ENCODE assay signal across 8 mouse cellular contexts in the genomic region with DNA sequence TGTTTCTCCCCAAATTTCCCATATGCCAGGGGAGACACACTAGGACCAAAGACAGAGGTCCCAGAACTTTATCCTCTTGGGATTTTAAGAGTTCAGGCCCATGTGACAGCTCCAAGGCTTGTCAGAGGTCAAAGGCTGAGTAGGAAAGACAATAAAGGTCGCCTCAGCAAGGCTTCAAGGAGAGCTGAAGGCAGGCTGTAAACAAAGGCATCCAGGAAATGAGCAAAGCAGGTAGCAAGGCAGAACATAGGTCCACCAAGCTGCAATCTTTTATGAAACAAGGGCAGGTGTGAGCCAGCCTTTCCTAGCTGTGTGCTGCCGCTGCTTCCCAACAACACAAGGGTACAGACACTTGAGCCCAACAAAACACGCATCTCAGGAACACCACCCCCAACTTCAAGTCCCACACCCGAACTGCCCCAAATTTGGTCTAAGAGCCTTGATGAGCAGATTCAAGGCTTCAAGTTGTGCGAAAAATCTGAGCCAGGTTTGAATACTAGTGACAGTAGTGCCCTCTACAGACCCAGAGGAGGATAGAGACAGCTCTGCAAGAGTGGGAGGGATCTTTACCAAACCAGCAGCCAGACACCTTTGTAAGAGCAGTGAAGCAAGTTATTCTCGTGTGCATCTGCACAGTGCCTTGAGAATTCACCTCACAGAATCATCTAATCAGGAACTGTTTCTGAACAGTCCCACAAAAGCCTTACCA. TPM values are rescaled to one million over a fixed set of nuclear protein-coding genes. Genes with fewer than 3 reads are reported as not detected.
DNase-seq lines count a peak whose midpoint lies in the region; ATAC-seq and TF ChIP-seq lines count a peak whose summit lies in the region.

No protein-coding gene starts in this region.

- POLR2A ChIA-PET in Patski (lab: Charles Lee) = no interaction called here

- no peak overlapping the region for H3K4me3 ChIP-seq in intestine, embryonic 16.5 days (ENCODE audit: low read length)
- H3K4me3 ChIP-seq in intestine, embryonic 15.5 days (replicated peaks) = no peak overlapping the region
- no peak overlapping the region for H3K4me3 ChIP-seq in forebrain, embryonic 10.5 days

- H3K4me1 ChIP-seq in intestine, embryonic 16.5 days (ENCODE audit: control insufficient read depth, insufficient read depth, low read length) = peaks cover 3% of the 10 kb centered on the region; the same call in 1 of the 2 replicates
- 0 out of 2 replicates have a peak, but pooled peaks cover 3% of the 10 kb centered on the region for H3K4me1 ChIP-seq in intestine, embryonic 15.5 days (replicated peaks)
- H3K4me1 ChIP-seq in forebrain, embryonic 10.5 days = peaks cover 20% of the 10 kb centered on the region

- in situ Hi-C loops in Patski (cut with MboI; ENCODE audit: low pct_unique_long_range_greater_than_20kb) = loop anchor here (5.0 kb wide), 1 partner anchor 165 kb away; no protein-coding TSS in a partner anchor

- DNase-seq in A20 (ENCODE audit: low read depth, low spot score) = peak; percentile 45
- DNase-seq in Patski (ENCODE audit: low read depth, low spot score) = peak; percentile 25
- no peak for DNase-seq in forebrain, embryonic 10.5 days (ENCODE audit: extremely low spot score, low spot score)
- DNase-seq in gastrocnemius, postnatal 25 days = no peak
- no peak for DNase-seq in gastrocnemius, adult 18-20 months (ENCODE audit: low spot score)

- CTCF ChIA-PET in Patski (lab: Charles Lee) = interaction anchor here (0.8 to 3.8 kb wide), 11 partner anchors 8 to 163 kb away, joined by 3 to 16 read pairs (median 4); no protein-coding TSS in a partner anchor

- peak overlapping the region; percentile 18; the same call in 1 of the 2 replicates for H3K27ac ChIP-seq in intestine, embryonic 16.5 days (ENCODE audit: low read length)
- no peak overlapping the region for H3K27ac ChIP-seq in intestine, embryonic 15.5 days
- peak overlapping the region; percentile 48; the same call in 1 of the 2 replicates for H3K27ac ChIP-seq in forebrain, embryonic 10.5 days

- TF ChIP-seq CTCF in Patski (IDR thresholded peaks at IDR 0.05) = peak; percentile 60

- 61% methylated on average over 6 of the region's 6 CpGs for WGBS in intestine, embryonic 16.5 days
- 65% methylated on average over 6 of the region's 6 CpGs for WGBS in intestine, embryonic 15.5 days
- 69% methylated on average over 6 of the region's 6 CpGs for WGBS in forebrain, embryonic 10.5 days

- no peak overlapping the region for H3K4me2 ChIP-seq in intestine, embryonic 16.5 days (ENCODE audit: low read depth, low read length)
- H3K4me2 ChIP-seq in intestine, embryonic 15.5 days (replicated peaks) = no peak overlapping the region

- peak; percentile 45 for ATAC-seq in intestine, embryonic 16.5 days
- no peak for ATAC-seq in intestine, embryonic 15.5 days
- peak; percentile 11 for ATAC-seq in Patski
- ATAC-seq in megakaryocyte progenitor cell, adult 5-6 weeks (replicated peaks; ENCODE audit: poor library complexity) = peak; percentile 54; the same call in 1 of the 2 replicates

- H3K27me3 ChIP-seq in intestine, embryonic 16.5 days (replicated peaks; ENCODE audit: control insufficient read depth, insufficient read depth, low read length) = no peaks in the 10 kb centered on the region
- H3K27me3 ChIP-seq in intestine, embryonic 15.5 days (replicated peaks) = no peaks in the 10 kb centered on the region
- H3K27me3 ChIP-seq in Patski = no peaks in the 10 kb centered on the region
- no peaks in the 10 kb centered on the region for H3K27me3 ChIP-seq in forebrain, embryonic 10.5 days (ENCODE audit: poor library complexity, severe bottlenecking)

- H3K36me3 ChIP-seq in intestine, embryonic 16.5 days (ENCODE audit: control insufficient read depth, insufficient read depth, low read length) = peaks cover 13% of the 10 kb centered on the region; the same call in 1 of the 2 replicates
- H3K36me3 ChIP-seq in intestine, embryonic 15.5 days = peaks cover 22% of the 10 kb centered on the region
- H3K36me3 ChIP-seq in forebrain, embryonic 10.5 days (replicated peaks) = peaks cover 64% of the 10 kb centered on the region

- no peaks in the 10 kb centered on the region for H3K9me3 ChIP-seq in intestine, embryonic 16.5 days (ENCODE audit: control insufficient read depth, low read length)
- H3K9me3 ChIP-seq in intestine, embryonic 15.5 days = no peaks in the 10 kb centered on the region
- H3K9me3 ChIP-seq in forebrain, embryonic 10.5 days = no peaks in the 10 kb centered on the region

- no peak overlapping the region for H3K9ac ChIP-seq in intestine, embryonic 16.5 days (ENCODE audit: low read depth, low read length)
- H3K9ac ChIP-seq in intestine, embryonic 15.5 days = no peak overlapping the region

RNA-seq across cellular contexts. Expression of a gene that starts 52.0 kb away (rescaled TPM):
- 214 and 234 TPM in 2 replicates for polyA plus RNA-seq in intestine, embryonic 16.5 days (2015; fragmentation: Nextera tagmentation; extraction: Ambion mirVana)
- 243 and 247 TPM in 2 replicates for polyA plus RNA-seq in intestine, embryonic 15.5 days (2015; fragmentation: Nextera tagmentation; extraction: Ambion mirVana)
- polyA plus RNA-seq in Patski (2021) = 269 TPM
- 335 and 344 TPM in 2 replicates for polyA plus RNA-seq in forebrain, embryonic 10.5 days (2016; fragmentation: Nextera tagmentation; extraction: Ambion mirVana)
- total RNA-seq in megakaryocyte progenitor cell, adult 5-6 weeks (2015) = 251 and 258 TPM in 2 replicates
- total RNA-seq in megakaryocyte progenitor cell, adult 5-6 weeks (2017) = 275 and 310 TPM in 2 replicates
- total RNA-seq in gastrocnemius, postnatal 25 days (2021) = 100 to 1,000 TPM; 281 to 289 TPM
- total RNA-seq in gastrocnemius, adult 18-20 months (2021) = 100 to 1,000 TPM; 301 to 309 TPM

Comparison
In these comparisons a context has a peak if more than half of its experiments do, and no peak if none do; other contexts are left out.
1. DNase-seq: peak in A20 (single experiment) and Patski (single experiment); none in forebrain, embryonic 10.5 days (single experiment), gastrocnemius, postnatal 25 days (single experiment) and gastrocnemius, adult 18-20 months (single experiment).